Mouse (Mus musculus): ENCODE data around the gene Rabep2.
"Not testable (repeated sequence)": the region's sequence is repeated elsewhere in the genome, so short reads cannot be mapped to it uniquely, and the experiment has no call there.

DNA sequence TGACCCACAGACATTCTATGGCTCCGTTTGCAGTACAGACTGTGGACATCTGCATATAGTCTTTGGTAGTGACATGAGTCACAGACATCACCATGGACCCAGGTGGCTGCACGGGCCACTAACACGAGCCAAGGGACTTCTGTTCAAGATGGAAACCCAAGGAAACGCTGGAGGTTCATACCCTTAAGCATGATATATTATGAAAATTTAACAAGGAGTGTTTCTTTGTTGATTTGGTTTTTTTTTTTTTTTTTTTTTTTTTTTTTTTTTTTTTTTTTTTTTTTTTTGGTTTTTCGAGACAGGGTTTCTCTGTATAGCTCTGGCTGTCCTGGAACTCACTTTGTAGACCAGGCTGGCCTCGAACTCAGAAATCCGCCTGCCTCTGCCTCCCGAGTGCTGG lies 26.0 kb upstream of the Rabep2 start:
- TF ChIP-seq CTCF (IDR thresholded peaks at IDR 0.05; ENCODE audit: low read depth, low read length); POLR2A (IDR thresholded peaks at IDR 0.05; ENCODE audit: borderline replicate concordance, low read depth, low read length): not testable (repeated sequence)
